Mouse (Mus musculus) fibroblast of lung, adult 2 months (primary cell): Measurements from ENCODE around the gene Rnaseh2a.
A peak's percentile ranks its signal among the peaks of the same experiment; 100 is the strongest.

ENCODE experiments used
- DNase-seq: peaks from one replicate; pipeline ENCODE4 v3.0.0-alpha.2; 2011; ENCODE audit warnings: low read depth

Rnaseh2a gene

GRCm38 (mm10) chr8:84969241-84970134 is at the start of gene Rnaseh2a, which contains the start of the genes Gm49661 and Prdx2:
TSS of gene Rnaseh2a (minus strand) at chr8:84969767.
TSS of gene Gm49661 (minus strand) at chr8:84969433.
TSS of gene Prdx2 (plus strand) at chr8:84969587.
- DNase-seq = no peak

- no peak for DNase-seq
These were observed 47.6 kb upstream of the Rnaseh2a start for GRCm38 (mm10) chr8:85017209-85017608.

- DNase-seq = no peak
These were observed 47.2 kb upstream of the Rnaseh2a start for GRCm38 (mm10) chr8:85016724-85017123.

- no peak for DNase-seq
These were observed 44.9 kb upstream of the Rnaseh2a start, which contains the start of gene Best2 for GRCm38 (mm10) chr8:85014431-85014830. TSS of gene Best2 (minus strand) at chr8:85014531.

- DNase-seq = no peak
These were observed 43.8 kb upstream of the Rnaseh2a start for GRCm38 (mm10) chr8:85013230-85013840.

- no peak for DNase-seq
These were observed 41.7 kb upstream of the Rnaseh2a start for GRCm38 (mm10) chr8:85011242-85011641.

GRCm38 (mm10) chr8:85007686-85008085 is 38.1 kb upstream of the Rnaseh2a start:
- no peak for DNase-seq

GRCm38 (mm10) chr8:84997649-84998295 is 28.2 kb upstream of the Rnaseh2a start:
- no peak for DNase-seq

GRCm38 (mm10) chr8:84996978-84997377 is 27.4 kb upstream of the Rnaseh2a start:
- DNase-seq = no peak

- no peak for DNase-seq
These were observed 26.1 kb upstream of the Rnaseh2a start for GRCm38 (mm10) chr8:84995680-84996079.

- DNase-seq = no peak
These were observed 24.8 kb upstream of the Rnaseh2a start for GRCm38 (mm10) chr8:84994375-84994774.

- DNase-seq = no peak
These were observed 21.3 kb upstream of the Rnaseh2a start for GRCm38 (mm10) chr8:84990836-84991235.

- peak; percentile 97 for DNase-seq
These were observed 20.8 kb upstream of the Rnaseh2a start, which contains the start of gene Hook2 for GRCm38 (mm10) chr8:84990349-84990748. TSS of gene Hook2 (plus strand) at chr8:84990603.

GRCm38 (mm10) chr8:84989810-84990209 is 20.2 kb upstream of the Rnaseh2a start:
- DNase-seq = no peak

- DNase-seq = no peak
These were observed 19.8 kb upstream of the Rnaseh2a start for GRCm38 (mm10) chr8:84989311-84989731.

GRCm38 (mm10) chr8:84987903-84988302 is 18.3 kb upstream of the Rnaseh2a start:
- DNase-seq = no peak

GRCm38 (mm10) chr8:84987388-84987787 is 17.8 kb upstream of the Rnaseh2a start:
- DNase-seq = no peak

GRCm38 (mm10) chr8:84986379-84986945 is 16.9 kb upstream of the Rnaseh2a start:
- DNase-seq = no peak

- no peak for DNase-seq
These were observed 16.3 kb upstream of the Rnaseh2a start for GRCm38 (mm10) chr8:84985684-84986378.

GRCm38 (mm10) chr8:84985049-84985683 is 15.6 kb upstream of the Rnaseh2a start:
- no peak for DNase-seq
